Mouse (Mus musculus) forebrain, embryonic 15.5 days (tissue): ENCODE measurements around the gene Adgrl1. TPM values are rescaled to one million over a fixed set of nuclear protein-coding genes. Genes with fewer than 3 reads are reported as not detected.
A peak's percentile ranks its signal among the peaks of the same experiment; 100 is the strongest.

ENCODE experiments used
- ATAC-seq: fragments of 200-750 bp; cut with Nextera tagmentation; replicated peaks from 2 replicates; pipeline ENCODE4 v1.8.0; 2017; ENCODE audit warnings: mild to moderate bottlenecking, moderate TSS enrichment, moderate library complexity
- H3K27ac ChIP-seq: fragments of 300-500 bp; sonication (generic); replicated peaks from 2 replicates; pipeline ENCODE4 v1.5.1; 2015; ENCODE audit warnings: mild to moderate bottlenecking, inconsistent platforms
- H3K27me3 ChIP-seq: fragments of 300-500 bp; sonication (generic); 2 replicates; pipeline ENCODE4 v1.6.1; 2015; ENCODE audit warnings: inconsistent platforms
- H3K36me3 ChIP-seq: fragments of 300-500 bp; sonication (generic); 2 replicates; pipeline ENCODE4 v1.6.1; 2015; ENCODE audit warnings: mild to moderate bottlenecking, inconsistent platforms
- H3K4me1 ChIP-seq: fragments of 300-500 bp; sonication (generic); 2 replicates; pipeline ENCODE4 v1.6.1; 2015; ENCODE audit warnings: inconsistent platforms
- H3K4me2 ChIP-seq: fragments of 300-500 bp; sonication (generic); replicated peaks from 2 replicates; pipeline ENCODE4 v1.6.1; 2015; ENCODE audit warnings: mild to moderate bottlenecking, inconsistent platforms
- H3K4me3 ChIP-seq: fragments of 300-500 bp; sonication (generic); 2 replicates; pipeline ENCODE4 v1.5.1; 2015; ENCODE audit warnings: mild to moderate bottlenecking, inconsistent platforms
- H3K9ac ChIP-seq: fragments of 300-500 bp; sonication (generic); replicated peaks from 2 replicates; pipeline ENCODE4 v1.6.1; 2015; ENCODE audit warnings: mild to moderate bottlenecking, inconsistent platforms
- H3K9me3 ChIP-seq: fragments of 300-500 bp; sonication (generic); 2 replicates; pipeline ENCODE4 v1.6.1; 2016; ENCODE audit warnings: inconsistent platforms
- WGBS: fragments of 180-500 bp; shearing (Covaris S2); methylation state at CpG from one replicate; pipeline ENCODE4 v1.1.7; 2015; ENCODE audit warnings: mixed read lengths; 5-methylcytosine and 5-hydroxymethylcytosine counted together
- polyA plus RNA-seq: library from polyadenylated mRNA; unstranded; fragments of >200 nt; fragmentation: Nextera tagmentation; extraction: Ambion mirVana; gene quantifications from 2 replicates; pipeline ENCODE4 v1.2.1, GENCODE M21; 2015

Adgrl1 gene
- polyA plus RNA-seq, 1 experiment from 2014 or later: 57.0 TPM

GRCm38 (mm10) chr8:83971121-83971520, 71.2 kb downstream of the Adgrl1 start:
- Histone ChIP-seq H3K4me3 (0 out of 2 replicates have a peak overlapping the region, but pooled peaks have one; percentile 90), H3K27me3 (no peaks in the 10 kb centered on the region), H3K9ac (no peak overlapping the region), H3K36me3 (peaks cover 6% of the 10 kb centered on the region; the same call in 1 of the 2 replicates), H3K4me1 (peaks cover 20% of the 10 kb centered on the region), H3K4me2 (no peak overlapping the region), H3K27ac (no peak overlapping the region), H3K9me3 (no peaks in the 10 kb centered on the region)
- no peak for ATAC-seq
- WGBS: 91% methylated on average over 4 of the region's 4 CpGs

DNA sequence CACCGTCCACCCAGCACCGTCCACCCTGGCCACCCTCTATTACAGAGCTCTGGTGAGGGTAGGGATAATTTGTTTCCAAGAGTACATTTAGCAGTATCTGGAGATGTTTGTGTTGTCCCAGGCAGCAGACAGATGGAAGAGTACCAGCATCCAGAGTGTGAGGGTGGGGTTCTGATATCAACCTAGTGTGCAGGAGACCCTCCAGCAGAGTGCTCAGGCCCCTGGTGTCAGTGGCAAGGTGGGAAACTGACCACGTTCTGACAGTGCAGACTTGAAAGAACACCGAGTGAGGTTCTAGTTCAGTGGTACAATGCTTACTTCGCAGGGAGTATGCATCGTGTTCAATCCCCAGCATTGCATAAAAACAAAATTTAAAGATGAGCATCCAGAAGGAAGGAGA, 71.8 kb downstream of the Adgrl1 start:
- Histone ChIP-seq H3K4me3 (peak overlapping the region; percentile 90), H3K36me3 (peaks cover 6% of the 10 kb centered on the region; the same call in 1 of the 2 replicates), H3K9me3 (no peaks in the 10 kb centered on the region), H3K27me3 (no peaks in the 10 kb centered on the region), H3K4me1 (peaks cover 20% of the 10 kb centered on the region), H3K4me2 (peak overlapping the region; percentile 83), H3K9ac (peak overlapping the region; percentile 73), H3K27ac (peak overlapping the region; percentile 69; the same call in 1 of the 2 replicates)
- ATAC-seq: no peak
- WGBS: 80% methylated on average over 6 of the region's 6 CpGs

- peak; percentile 100 for ATAC-seq
- H3K9me3 ChIP-seq: no peaks in the 10 kb centered on the region
- peaks cover 6% of the 10 kb centered on the region; the same call in 1 of the 2 replicates for H3K36me3 ChIP-seq
- peak within 1 kb of the TSS; percentile 81 for H3K27ac ChIP-seq
- peaks cover 28% of the 10 kb centered on the region for H3K4me1 ChIP-seq
- peak within 1 kb of the TSS; percentile 90 for H3K4me3 ChIP-seq
- peak within 1 kb of the TSS; percentile 96 for H3K4me2 ChIP-seq
- no peaks in the 10 kb centered on the region for H3K27me3 ChIP-seq
- peak within 1 kb of the TSS; percentile 89 for H3K9ac ChIP-seq
- WGBS: under 1% methylated on average over 71 of the region's 94 CpGs
Measured at GRCm38 (mm10) chr8:83972150-83973120, 72.5 kb downstream of the Adgrl1 start, which contains the start of gene Prkaca. Prkaca (plus strand) TSS chr8:83972993.

GRCm38 (mm10) chr8:83973161-83974031, 73.5 kb downstream of the Adgrl1 start:
- H3K27me3 ChIP-seq: no peaks in the 10 kb centered on the region
- H3K9ac ChIP-seq: peak overlapping the region; percentile 89
- H3K4me1 ChIP-seq: peaks cover 34% of the 10 kb centered on the region
- peak overlapping the region; percentile 81 for H3K27ac ChIP-seq
- H3K36me3 ChIP-seq: 0 out of 2 replicates have a peak, but pooled peaks cover 3% of the 10 kb centered on the region
- H3K4me3 ChIP-seq: peak overlapping the region; percentile 90
- no peaks in the 10 kb centered on the region for H3K9me3 ChIP-seq
- WGBS: 2% methylated on average over 37 of the region's 37 CpGs
- H3K4me2 ChIP-seq: peak overlapping the region; percentile 96
- ATAC-seq: peak; percentile 46; the same call in 1 of the 2 replicates

DNA sequence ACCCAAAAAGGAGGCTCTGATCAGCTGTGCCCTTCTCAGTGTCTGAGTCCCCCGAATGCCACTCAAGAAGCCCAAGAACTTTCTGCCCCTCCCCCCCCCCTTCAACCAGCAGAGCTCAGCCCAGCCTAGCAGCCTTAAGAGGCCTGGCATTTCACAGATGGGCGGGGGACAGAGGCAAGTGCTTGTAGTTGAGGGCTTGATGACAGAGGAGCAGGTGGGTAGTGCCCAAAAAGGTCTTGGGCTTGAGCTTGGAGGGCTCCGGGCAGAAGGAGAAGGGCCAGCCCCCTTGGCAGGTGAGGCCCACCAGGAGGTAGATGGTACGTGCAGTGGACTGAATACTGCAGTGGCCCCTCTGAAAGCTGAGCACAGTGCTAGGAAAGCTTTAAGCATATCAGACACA, 74.6 kb downstream of the Adgrl1 start:
- Histone ChIP-seq H3K27me3 (no peaks in the 10 kb centered on the region), H3K27ac (no peak overlapping the region), H3K9ac (no peak overlapping the region), H3K36me3 (no peaks in the 10 kb centered on the region), H3K4me2 (peak overlapping the region; percentile 96; the same call in 1 of the 2 replicates), H3K4me3 (peak overlapping the region; percentile 90; the same call in 1 of the 2 replicates), H3K9me3 (no peaks in the 10 kb centered on the region), H3K4me1 (peaks cover 34% of the 10 kb centered on the region)
- no peak for ATAC-seq
- 74% methylated on average over 4 of the region's 4 CpGs for WGBS

DNA sequence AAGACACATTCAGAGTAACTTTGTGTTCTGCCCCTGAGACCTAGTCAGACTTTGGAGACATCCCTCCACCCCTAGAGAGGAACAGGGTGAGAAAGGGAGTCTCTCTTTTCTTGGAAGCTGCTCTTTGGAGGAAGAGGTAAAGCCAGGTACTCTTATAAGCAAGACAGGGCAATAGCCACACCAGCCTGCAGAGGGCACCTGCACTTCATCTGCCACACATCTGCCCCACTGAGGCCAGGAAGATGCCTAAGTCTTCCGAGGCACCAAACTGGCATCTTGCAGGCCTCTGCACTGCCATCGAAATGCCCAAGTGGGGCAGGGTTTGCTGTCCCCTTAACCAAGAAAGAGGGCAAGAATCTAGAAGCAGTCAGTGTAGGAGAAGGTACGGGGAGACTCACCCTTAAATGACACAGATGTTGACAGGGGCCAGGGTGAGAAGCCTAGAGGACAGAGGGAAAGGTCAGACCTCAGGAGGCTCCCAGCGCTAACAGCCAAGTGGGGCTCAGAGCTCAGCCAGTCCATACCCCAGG, 76.3 kb downstream of the Adgrl1 start:
- peaks cover 34% of the 10 kb centered on the region for H3K4me1 ChIP-seq

GRCm38 (mm10) chr8:83976779-83977350, 77.0 kb downstream of the Adgrl1 start:
- H3K27ac ChIP-seq: no peak overlapping the region
- H3K9ac ChIP-seq: no peak overlapping the region
- no peaks in the 10 kb centered on the region for H3K9me3 ChIP-seq
- ATAC-seq: no peak
- H3K4me1 ChIP-seq: peaks cover 31% of the 10 kb centered on the region
- H3K27me3 ChIP-seq: no peaks in the 10 kb centered on the region
- no peak overlapping the region for H3K4me3 ChIP-seq
- H3K36me3 ChIP-seq: peaks cover 15% of the 10 kb centered on the region
- no peak overlapping the region for H3K4me2 ChIP-seq
- WGBS: 81% methylated on average over 5 of the region's 5 CpGs

More for the DNA sequence above, 76.3 kb downstream of the Adgrl1 start:
- Histone ChIP-seq H3K9ac (no peak overlapping the region), H3K27ac (no peak overlapping the region), H3K4me3 (no peak overlapping the region), H3K9me3 (no peaks in the 10 kb centered on the region), H3K4me2 (no peak overlapping the region), H3K36me3 (peaks cover 8% of the 10 kb centered on the region), H3K27me3 (no peaks in the 10 kb centered on the region)
- no peak for ATAC-seq
- 89% methylated on average over 4 of the region's 4 CpGs for WGBS

DNA sequence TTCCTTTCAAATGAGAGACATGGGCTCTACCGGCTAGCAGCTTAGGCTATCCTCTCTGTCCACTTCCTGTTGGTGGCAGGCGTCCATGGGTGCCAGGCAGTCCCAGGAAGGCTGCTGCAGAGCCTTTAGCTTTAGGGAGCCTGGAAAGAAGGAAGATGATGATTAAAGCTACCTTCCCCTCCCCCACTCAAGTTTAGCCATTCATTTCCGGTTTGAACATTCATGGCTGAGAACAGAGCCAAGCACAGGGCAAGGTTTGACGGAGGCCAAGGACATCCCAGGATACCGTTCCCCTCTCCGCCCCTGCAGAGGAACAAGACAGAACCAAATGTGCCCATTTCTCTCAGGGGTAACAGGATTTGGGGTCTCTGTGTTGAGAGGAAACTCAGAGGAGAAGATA, 77.7 kb downstream of the Adgrl1 start:
- Histone ChIP-seq H3K4me1 (peaks cover 28% of the 10 kb centered on the region), H3K9ac (no peak overlapping the region), H3K27ac (0 out of 2 replicates have a peak overlapping the region, but pooled peaks have one; percentile 12), H3K36me3 (peaks cover 21% of the 10 kb centered on the region), H3K9me3 (no peaks in the 10 kb centered on the region), H3K27me3 (no peaks in the 10 kb centered on the region), H3K4me3 (no peak overlapping the region), H3K4me2 (no peak overlapping the region)
- 56% methylated on average over 6 of the region's 6 CpGs for WGBS
- ATAC-seq: no peak

GRCm38 (mm10) chr8:83978200-83978599, 78.3 kb downstream of the Adgrl1 start:
- no peaks in the 10 kb centered on the region for H3K27me3 ChIP-seq
- no peaks in the 10 kb centered on the region for H3K9me3 ChIP-seq
- no peak overlapping the region for H3K9ac ChIP-seq
- H3K27ac ChIP-seq: 0 out of 2 replicates have a peak overlapping the region, but pooled peaks have one; percentile 12
- ATAC-seq: no peak
- WGBS: 72% methylated on average over 9 of the region's 9 CpGs
- H3K4me2 ChIP-seq: no peak overlapping the region
- H3K4me3 ChIP-seq: no peak overlapping the region
- peaks cover 27% of the 10 kb centered on the region for H3K4me1 ChIP-seq
- peaks cover 27% of the 10 kb centered on the region for H3K36me3 ChIP-seq

- no peak overlapping the region for H3K4me2 ChIP-seq
- H3K9me3 ChIP-seq: no peaks in the 10 kb centered on the region
- no peaks in the 10 kb centered on the region for H3K27me3 ChIP-seq
- WGBS: 91% methylated on average over 1 of the region's 1 CpGs
- ATAC-seq: no peak
- H3K27ac ChIP-seq: no peak overlapping the region
- no peak overlapping the region for H3K9ac ChIP-seq
- H3K4me1 ChIP-seq: peaks cover 14% of the 10 kb centered on the region
- H3K4me3 ChIP-seq: no peak overlapping the region
- peaks cover 41% of the 10 kb centered on the region for H3K36me3 ChIP-seq
Measured at GRCm38 (mm10) chr8:83980250-83980649, 80.3 kb downstream of the Adgrl1 start.

DNA sequence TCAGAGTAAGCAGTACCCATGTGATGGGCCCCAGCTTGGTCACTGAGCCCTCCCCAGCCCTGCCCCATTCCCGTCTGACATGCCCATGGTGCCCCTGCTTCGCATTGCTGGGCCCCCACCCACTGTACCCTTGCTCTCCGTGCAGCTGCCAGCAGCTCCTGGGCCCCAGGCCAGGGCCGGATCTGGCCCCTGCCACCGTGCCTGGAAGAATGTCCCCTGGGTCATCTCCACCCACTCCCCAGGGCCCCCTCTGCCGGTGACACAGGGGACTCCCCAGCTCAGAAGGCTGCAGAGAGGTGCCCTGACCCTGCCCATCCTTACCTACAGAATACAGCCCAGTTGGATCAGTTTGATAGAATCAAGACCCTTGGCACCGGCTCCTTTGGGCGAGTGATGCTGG, 80.9 kb downstream of the Adgrl1 start:
- peaks cover 44% of the 10 kb centered on the region for H3K36me3 ChIP-seq
- 80% methylated on average over 8 of the region's 8 CpGs for WGBS
- no peak overlapping the region for H3K27ac ChIP-seq
- H3K4me1 ChIP-seq: peaks cover 14% of the 10 kb centered on the region
- no peaks in the 10 kb centered on the region for H3K27me3 ChIP-seq
- H3K4me3 ChIP-seq: no peak overlapping the region
- H3K9ac ChIP-seq: no peak overlapping the region
- no peak overlapping the region for H3K4me2 ChIP-seq
- H3K9me3 ChIP-seq: no peaks in the 10 kb centered on the region
- ATAC-seq: no peak
